Mouse (Mus musculus) brown adipose tissue, adult 24 weeks (tissue): ENCODE data around the gene Wwtr1. TPM values are rescaled to one million over a fixed set of nuclear protein-coding genes. Genes with fewer than 3 reads are reported as not detected.

Source experiments
- H3K27ac ChIP-seq: fragments of 200-500 bp; replicated peaks from 2 replicates; pipeline ENCODE4 v1.5.1; 2012; ENCODE audit warnings: low read depth, mild to moderate bottlenecking, low read length
- H3K4me1 ChIP-seq: fragments of 200-500 bp; 2 replicates; pipeline ENCODE4 v1.6.1; 2012; ENCODE audit warnings: low read length, mixed read lengths; ENCODE audit not compliant: control insufficient read depth, insufficient read depth, insufficient read length
- H3K4me3 ChIP-seq: fragments of 200-500 bp; 2 replicates; pipeline ENCODE4 v1.5.1; 2012; ENCODE audit warnings: low read depth, mild to moderate bottlenecking, low read length, moderate library complexity; ENCODE audit not compliant: insufficient read depth
- polyA plus RNA-seq: library from polyadenylated mRNA; stranded (reverse); fragments of >200 nt; gene quantifications from 2 replicates; pipeline ENCODE4 v1.2.4, GENCODE M21; 2012; ENCODE audit not compliant: missing spikeins, insufficient read depth, insufficient read length

The Wwtr1 gene
- polyA plus RNA-seq, 1 experiment, result 28.3 TPM

- H3K27ac ChIP-seq, result 0 out of 2 replicates have a peak overlapping the region, but pooled peaks have one; percentile 16
Observed at GRCm38 (mm10) chr3:57515044-57515443, 60.7 kb downstream of the Wwtr1 start.

GRCm38 (mm10) chr3:57511816-57512586 lies 63.7 kb downstream of the Wwtr1 start:
- Histone ChIP-seq H3K4me1 (peaks cover 15% of the 10 kb centered on the region), H3K4me3 (peak overlapping the region; percentile 27), H3K27ac (peak overlapping the region; percentile 75)

More at GRCm38 (mm10) chr3:57515044-57515443, 60.7 kb downstream of the Wwtr1 start:
- no peak overlapping the region for H3K4me3 ChIP-seq
- peaks cover 17% of the 10 kb centered on the region for H3K4me1 ChIP-seq

GRCm38 (mm10) chr3:57509945-57510675 lies 65.6 kb downstream of the Wwtr1 start:
- no peak overlapping the region for H3K4me3 ChIP-seq
- H3K27ac ChIP-seq, result peak overlapping the region; percentile 19
- peaks cover 26% of the 10 kb centered on the region for H3K4me1 ChIP-seq

- H3K27ac ChIP-seq, result peak overlapping the region; percentile 57
- no peak overlapping the region for H3K4me3 ChIP-seq
- H3K4me1 ChIP-seq, result peaks cover 26% of the 10 kb centered on the region
Observed at GRCm38 (mm10) chr3:57505991-57506390, 69.7 kb downstream of the Wwtr1 start.

GRCm38 (mm10) chr3:57504756-57505155 lies 71.0 kb downstream of the Wwtr1 start:
- Histone ChIP-seq H3K4me1 (peaks cover 22% of the 10 kb centered on the region), H3K27ac (peak overlapping the region; percentile 75), H3K4me3 (no peak overlapping the region)

- Histone ChIP-seq H3K4me3 (no peak overlapping the region), H3K27ac (peak overlapping the region; percentile 34), H3K4me1 (peaks cover 24% of the 10 kb centered on the region)
Observed at GRCm38 (mm10) chr3:57501596-57502220, 74.0 kb downstream of the Wwtr1 start.

GRCm38 (mm10) chr3:57500846-57501245 lies 74.9 kb downstream of the Wwtr1 start:
- no peak overlapping the region for H3K27ac ChIP-seq
- no peak overlapping the region for H3K4me3 ChIP-seq
- H3K4me1 ChIP-seq, result peaks cover 23% of the 10 kb centered on the region

- H3K4me3 ChIP-seq, result no peak overlapping the region
- peaks cover 6% of the 10 kb centered on the region for H3K4me1 ChIP-seq
- H3K27ac ChIP-seq, result peak overlapping the region; percentile 75
Observed at GRCm38 (mm10) chr3:57497791-57498190, 77.9 kb downstream of the Wwtr1 start.

- Histone ChIP-seq H3K4me3 (no peak overlapping the region), H3K4me1 (peaks cover 6% of the 10 kb centered on the region), H3K27ac (peak overlapping the region; percentile 57)
Observed at GRCm38 (mm10) chr3:57496428-57496827, 79.3 kb downstream of the Wwtr1 start.

GRCm38 (mm10) chr3:57487455-57488153 lies 88.1 kb downstream of the Wwtr1 start:
- Histone ChIP-seq H3K27ac (peak overlapping the region; percentile 33), H3K4me3 (no peak overlapping the region), H3K4me1 (peaks cover 13% of the 10 kb centered on the region; the same call in 1 of the 2 replicates)

- no peak overlapping the region for H3K4me3 ChIP-seq
- H3K4me1 ChIP-seq, result peaks cover 19% of the 10 kb centered on the region; the same call in 1 of the 2 replicates
- H3K27ac ChIP-seq, result 0 out of 2 replicates have a peak overlapping the region, but pooled peaks have one; percentile 36
Observed at GRCm38 (mm10) chr3:57486068-57486467, 89.6 kb downstream of the Wwtr1 start.

GRCm38 (mm10) chr3:57481981-57482380 lies 93.7 kb downstream of the Wwtr1 start:
- Histone ChIP-seq H3K4me3 (no peak overlapping the region), H3K27ac (no peak overlapping the region), H3K4me1 (peaks cover 11% of the 10 kb centered on the region; the same call in 1 of the 2 replicates)

- Histone ChIP-seq H3K27ac (no peak overlapping the region), H3K4me3 (no peak overlapping the region), H3K4me1 (peaks cover 9% of the 10 kb centered on the region; the same call in 1 of the 2 replicates)
Observed at GRCm38 (mm10) chr3:57480640-57481039, 95.1 kb downstream of the Wwtr1 start.

GRCm38 (mm10) chr3:57474421-57474820 lies 101.3 kb downstream of the Wwtr1 start:
- Histone ChIP-seq H3K4me1 (peaks cover 16% of the 10 kb centered on the region), H3K4me3 (no peak overlapping the region), H3K27ac (no peak overlapping the region)
